Mouse (Mus musculus) bone marrow macrophage, adult 2 months (primary cell): ENCODE measurements around the gene Gps1. TPM values are rescaled to one million over a fixed set of nuclear protein-coding genes. Genes with fewer than 3 reads are reported as not detected.
A peak's percentile ranks its signal among the peaks of the same experiment; 100 is the strongest.

ENCODE experiments used
- H3K27ac ChIP-seq: 2 replicates; pipeline ENCODE4 v1.5.1; 2012; ENCODE audit warnings: low read depth, low read length; ENCODE audit not compliant: insufficient read depth
- H3K4me1 ChIP-seq: 2 replicates; pipeline ENCODE4 v1.6.1; 2012; ENCODE audit warnings: low read length; ENCODE audit not compliant: control insufficient read depth, insufficient read depth
- H3K4me3 ChIP-seq: 2 replicates; pipeline ENCODE4 v1.5.1; 2012; ENCODE audit warnings: mild to moderate bottlenecking, low read length, moderate library complexity; ENCODE audit not compliant: insufficient read depth
- CTCF ChIP-seq: IDR thresholded peaks from 2 replicates; pipeline ENCODE4 v1.5.1; 2012; ENCODE audit warnings: low read depth, mild to moderate bottlenecking, low read length, moderate library complexity
- POLR2A ChIP-seq: IDR thresholded peaks from 2 replicates; pipeline ENCODE4 v1.6.1; 2012; ENCODE audit warnings: mild to moderate bottlenecking, low read depth, low read length, borderline replicate concordance
- polyA plus RNA-seq: library from polyadenylated mRNA; stranded (reverse); fragments of >200 nt; gene quantifications from 2 replicates; pipeline ENCODE4 v1.2.4, GENCODE M21; 2012; ENCODE audit not compliant: missing spikeins, insufficient read depth, insufficient read length

Gene Gps1
- polyA plus RNA-seq, 1 experiment, result 41.1 TPM

GRCm38 (mm10) chr11:120805375-120806298, 21.6 kb downstream of the Gps1 start:
- Histone ChIP-seq H3K27ac (no peak overlapping the region), H3K4me3 (no peak overlapping the region), H3K4me1 (peaks cover 4% of the 10 kb centered on the region)
- TF ChIP-seq POLR2A (no peak), CTCF (no peak)

GRCm38 (mm10) chr11:120808010-120808409, 23.9 kb downstream of the Gps1 start:
- TF ChIP-seq POLR2A (no peak), CTCF (no peak)
- Histone ChIP-seq H3K27ac (no peak overlapping the region), H3K4me3 (no peak overlapping the region), H3K4me1 (no peaks in the 10 kb centered on the region)

- H3K27ac ChIP-seq, result no peak overlapping the region
- no peak overlapping the region for H3K4me3 ChIP-seq
- no peak for TF ChIP-seq POLR2A
- no peak for TF ChIP-seq CTCF
Observed at GRCm38 (mm10) chr11:120812068-120812467, 28.0 kb downstream of the Gps1 start.

GRCm38 (mm10) chr11:120817358-120817757, 33.3 kb downstream of the Gps1 start:
- Histone ChIP-seq H3K4me1 (peaks cover 6% of the 10 kb centered on the region; the same call in 1 of the 2 replicates), H3K27ac (no peak overlapping the region), H3K4me3 (no peak overlapping the region)
- TF ChIP-seq POLR2A (no peak), CTCF (no peak)

More at GRCm38 (mm10) chr11:120812068-120812467, 28.0 kb downstream of the Gps1 start:
- no peaks in the 10 kb centered on the region for H3K4me1 ChIP-seq

GRCm38 (mm10) chr11:120818251-120818650, 34.2 kb downstream of the Gps1 start:
- TF ChIP-seq POLR2A (no peak), CTCF (no peak)
- Histone ChIP-seq H3K27ac (no peak overlapping the region), H3K4me1 (peaks cover 6% of the 10 kb centered on the region; the same call in 1 of the 2 replicates), H3K4me3 (no peak overlapping the region)

GRCm38 (mm10) chr11:120819556-120819955, 35.5 kb downstream of the Gps1 start:
- Histone ChIP-seq H3K4me3 (no peak overlapping the region), H3K27ac (no peak overlapping the region), H3K4me1 (peaks cover 6% of the 10 kb centered on the region; the same call in 1 of the 2 replicates)
- TF ChIP-seq POLR2A (no peak), CTCF (no peak)

GRCm38 (mm10) chr11:120820546-120820945, 36.5 kb downstream of the Gps1 start:
- Histone ChIP-seq H3K4me1 (peaks cover 11% of the 10 kb centered on the region), H3K27ac (no peak overlapping the region), H3K4me3 (no peak overlapping the region)
- TF ChIP-seq CTCF (no peak), POLR2A (no peak)

GRCm38 (mm10) chr11:120821076-120821922, 37.2 kb downstream of the Gps1 start:
- peaks cover 18% of the 10 kb centered on the region for H3K4me1 ChIP-seq
- TF ChIP-seq POLR2A, result no peak
- no peak for TF ChIP-seq CTCF
- H3K4me3 ChIP-seq, result peak overlapping the region; percentile 80; the same call in 1 of the 2 replicates
- no peak overlapping the region for H3K27ac ChIP-seq

GRCm38 (mm10) chr11:120822321-120822720, 38.2 kb downstream of the Gps1 start:
- H3K4me3 ChIP-seq, result peak overlapping the region; percentile 80
- peaks cover 18% of the 10 kb centered on the region for H3K4me1 ChIP-seq

GRCm38 (mm10) chr11:120822831-120823550, 38.9 kb downstream of the Gps1 start:
- peak overlapping the region; percentile 80 for H3K4me3 ChIP-seq
- TF ChIP-seq CTCF (0 out of 2 replicates have a peak, but pooled peaks have one; percentile 17), POLR2A (no peak)
- peaks cover 18% of the 10 kb centered on the region for H3K4me1 ChIP-seq
- H3K27ac ChIP-seq, result peak overlapping the region; percentile 83

More at GRCm38 (mm10) chr11:120822321-120822720, 38.2 kb downstream of the Gps1 start:
- no peak overlapping the region for H3K27ac ChIP-seq
- TF ChIP-seq POLR2A (no peak), CTCF (no peak)
